Mouse (Mus musculus) MEL (cell line): ENCODE data around the gene Cisd1.

Source experiments
- CHD1 ChIP-seq: IDR thresholded peaks from 2 replicates; pipeline ENCODE4 v1.6.1; 2012; ENCODE audit warnings: low read depth, mild to moderate bottlenecking, inconsistent platforms, low read length, improper control_type of control experiment
- CTCF ChIP-seq, 3 experiments: IDR thresholded peaks in 2 of 3; conservative IDR thresholded peaks in 1 of 3; 2 replicates each; pipeline ENCODE4 v1.5.1; 2011 to 2012; ENCODE audit warnings: low read length in 3 of 3, low read depth in 2 of 3, mild to moderate bottlenecking in 2 of 3, improper control_type of control experiment in 1 of 3, inconsistent platforms in 1 of 3, mixed read lengths in 1 of 3, moderate library complexity in 1 of 3; ENCODE audit not compliant: control insufficient read depth in 1 of 3, insufficient read depth in 1 of 3, poor library complexity in 1 of 3, severe bottlenecking in 1 of 3
- EP300 ChIP-seq, 2 experiments: IDR thresholded peaks; 2 replicates each; pipeline ENCODE4 v1.6.1; 2011; ENCODE audit warnings: improper control_type of control experiment in 2 of 2, low read length in 2 of 2, low read depth in 1 of 2, mild to moderate bottlenecking in 1 of 2
- GABPA ChIP-seq: IDR thresholded peaks from 2 replicates; pipeline ENCODE4 v1.6.1; 2012; ENCODE audit warnings: low read depth, mild to moderate bottlenecking, inconsistent platforms, low read length, improper control_type of control experiment, moderate library complexity
- JUND ChIP-seq: IDR thresholded peaks from 2 replicates; pipeline ENCODE4 v1.6.1; 2011; ENCODE audit warnings: low read depth, mild to moderate bottlenecking, improper control_type of control experiment, low read length
- NRF1 ChIP-seq: IDR thresholded peaks from 2 replicates; pipeline ENCODE4 v1.6.1; 2014; ENCODE audit warnings: low read depth, mild to moderate bottlenecking, inconsistent platforms, low read length, improper control_type of control experiment, moderate library complexity; ENCODE audit not compliant: poor library complexity, insufficient read depth, severe bottlenecking
- POLR2A ChIP-seq, 2 experiments: IDR thresholded peaks; 2 replicates each; pipeline ENCODE4 v1.6.1; 2011 to 2012; ENCODE audit warnings: low read length in 2 of 2, mild to moderate bottlenecking in 2 of 2, control low read depth in 1 of 2, improper control_type of control experiment in 1 of 2, low read depth in 1 of 2, moderate library complexity in 1 of 2; ENCODE audit not compliant: control insufficient read depth in 1 of 2, insufficient read depth in 1 of 2, poor library complexity in 1 of 2
- TCF12 ChIP-seq: IDR thresholded peaks from 2 replicates; pipeline ENCODE4 v1.6.1; 2014; ENCODE audit warnings: low read depth, mild to moderate bottlenecking, inconsistent platforms, low read length, improper control_type of control experiment, moderate library complexity

DNA sequence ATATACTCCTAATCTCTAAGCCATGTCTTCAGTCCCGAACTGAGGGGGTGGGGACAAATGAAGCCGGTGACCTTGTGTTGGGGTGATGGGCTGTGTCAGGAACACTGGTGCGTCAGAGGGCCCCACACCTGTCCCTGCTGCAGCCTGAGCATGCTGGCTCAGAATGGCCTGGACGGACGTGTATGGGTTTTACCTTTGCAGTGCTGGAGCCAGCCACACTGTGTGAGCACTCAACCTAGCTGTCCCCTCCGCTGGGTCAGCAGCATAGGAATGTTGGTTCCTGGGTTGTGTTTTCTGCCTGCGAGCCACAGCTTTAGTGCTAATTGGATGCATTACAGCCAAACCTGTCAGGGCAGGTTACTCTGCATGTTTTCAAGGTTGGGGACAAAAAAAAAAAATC lies 18.6 kb downstream of the Cisd1 start:
- TF ChIP-seq TCF12 (no peak), CTCF (IDR thresholded peaks at IDR 0.05 in 2 of 3, conservative IDR thresholded peaks at IDR 0.05 in 1 of 3; ENCODE audit: control insufficient read depth in 1 of 3, insufficient read depth in 1 of 3, low read depth in 2 of 3, low read length in 3 of 3, poor library complexity in 1 of 3, severe bottlenecking in 1 of 3) (no peak), JUND (no peak), EP300 (IDR thresholded peaks at IDR 0.05; ENCODE audit: low read depth in 1 of 2, low read length in 2 of 2) (no peak), GABPA (no peak), NRF1 (no peak), CHD1 (no peak), POLR2A (IDR thresholded peaks at IDR 0.05; ENCODE audit: control insufficient read depth in 1 of 2, insufficient read depth in 1 of 2, low read depth in 1 of 2, low read length in 2 of 2, poor library complexity in 1 of 2) (no peak)
